Mouse (Mus musculus) CD4-positive, CD25-positive, alpha-beta regulatory T cell, adult 4 months (primary cell): ENCODE results near the gene Tacc2. TPM values are rescaled to one million over a fixed set of nuclear protein-coding genes. Genes with fewer than 3 reads are reported as not detected.
"Not testable (repeated sequence)": the region's sequence is repeated elsewhere in the genome, so short reads cannot be mapped to it uniquely, and the experiment has no call there.

Experiments used
- ATAC-seq: one replicate; pipeline ENCODE4 v1.8.0; 2017
- polyA plus RNA-seq, 2 experiments: library from polyadenylated mRNA; unstranded; fragments of 100-300 nt; shearing (Covaris generic); gene quantifications; one replicate each; pipeline ENCODE4 v1.2.1; 2017

Tacc2 gene
- polyA plus RNA-seq, 2 experiments from 2014 or later, result 6.8 to 7.1 TPM

DNA sequence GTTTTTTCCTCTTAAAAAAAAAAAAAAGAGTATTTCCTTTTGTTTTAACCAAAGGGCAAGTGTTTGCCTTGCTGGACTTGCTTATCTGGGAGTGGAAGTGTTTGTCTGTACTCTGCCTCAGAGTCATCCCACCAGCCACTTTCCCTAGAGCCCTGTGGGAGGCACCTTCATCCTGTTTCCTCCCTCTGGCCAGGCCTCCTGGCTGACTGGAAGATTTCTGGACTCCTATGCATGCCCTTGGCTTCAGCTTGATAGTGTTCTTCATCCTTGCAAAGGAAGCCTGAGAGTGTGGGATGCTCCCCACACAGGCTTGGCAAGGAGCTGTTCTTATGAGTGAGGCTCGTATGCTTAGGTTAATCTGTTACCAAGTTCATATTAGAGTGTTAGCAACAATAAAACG is 77.3 kb downstream of the Tacc2 start:
- ATAC-seq, result no peak

- ATAC-seq, result no peak
These were observed 79.7 kb downstream of the Tacc2 start for GRCm38 (mm10) chr7:130656965-130657364.

DNA sequence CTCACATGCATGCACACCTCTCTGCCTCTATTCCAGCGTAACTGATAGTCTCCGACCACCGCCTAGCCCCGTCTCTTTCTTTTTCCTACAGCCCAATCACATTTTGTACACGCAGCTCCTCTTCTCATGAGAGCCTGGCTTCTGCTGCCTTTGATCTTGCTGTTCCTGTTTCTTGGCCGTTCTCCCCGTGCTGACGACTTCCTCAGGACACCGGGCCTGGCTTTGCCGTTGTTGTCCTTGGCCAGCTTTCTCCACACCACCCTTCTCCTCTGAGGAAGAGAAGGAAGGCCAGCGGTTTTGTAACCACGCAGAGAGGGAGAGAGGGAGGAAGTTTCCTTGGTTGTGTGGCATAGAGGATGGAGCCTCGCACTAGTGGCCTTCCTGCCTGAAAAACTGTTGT is 80.5 kb downstream of the Tacc2 start:
- ATAC-seq, result no peak

DNA sequence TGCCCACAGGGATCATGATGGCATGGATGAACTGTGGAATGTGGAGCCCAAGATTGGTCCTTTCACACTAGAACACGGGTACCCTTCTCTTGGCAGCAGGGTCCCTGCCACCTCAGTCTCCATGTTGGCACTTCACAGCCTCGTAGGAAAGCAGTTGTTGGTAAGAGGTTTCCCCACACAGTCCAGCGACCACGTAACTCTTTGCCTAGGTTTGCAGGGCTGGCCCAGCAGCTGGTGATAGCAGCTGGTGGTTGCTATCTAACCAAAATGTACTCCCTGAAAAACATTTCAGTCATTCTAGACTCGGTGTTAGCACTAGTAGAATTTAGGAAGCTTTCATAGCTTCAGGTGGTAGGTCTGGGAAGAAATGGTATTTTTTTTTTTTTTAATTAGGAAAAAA is 81.9 kb downstream of the Tacc2 start:
- no peak for ATAC-seq

- ATAC-seq, result no peak
These were observed 85.0 kb downstream of the Tacc2 start for GRCm38 (mm10) chr7:130662250-130662649.

- no peak for ATAC-seq
These were observed 85.6 kb downstream of the Tacc2 start for GRCm38 (mm10) chr7:130662869-130663268.

GRCm38 (mm10) chr7:130664037-130664436 is 86.8 kb downstream of the Tacc2 start:
- ATAC-seq, result no peak

GRCm38 (mm10) chr7:130664629-130665028 is 87.4 kb downstream of the Tacc2 start:
- no peak for ATAC-seq

GRCm38 (mm10) chr7:130665358-130665757 is 88.1 kb downstream of the Tacc2 start:
- ATAC-seq, result no peak

- ATAC-seq, result not testable (repeated sequence)
These were observed 90.8 kb downstream of the Tacc2 start for GRCm38 (mm10) chr7:130668013-130668412.

GRCm38 (mm10) chr7:130668729-130669281 is 91.6 kb downstream of the Tacc2 start:
- no peak for ATAC-seq

DNA sequence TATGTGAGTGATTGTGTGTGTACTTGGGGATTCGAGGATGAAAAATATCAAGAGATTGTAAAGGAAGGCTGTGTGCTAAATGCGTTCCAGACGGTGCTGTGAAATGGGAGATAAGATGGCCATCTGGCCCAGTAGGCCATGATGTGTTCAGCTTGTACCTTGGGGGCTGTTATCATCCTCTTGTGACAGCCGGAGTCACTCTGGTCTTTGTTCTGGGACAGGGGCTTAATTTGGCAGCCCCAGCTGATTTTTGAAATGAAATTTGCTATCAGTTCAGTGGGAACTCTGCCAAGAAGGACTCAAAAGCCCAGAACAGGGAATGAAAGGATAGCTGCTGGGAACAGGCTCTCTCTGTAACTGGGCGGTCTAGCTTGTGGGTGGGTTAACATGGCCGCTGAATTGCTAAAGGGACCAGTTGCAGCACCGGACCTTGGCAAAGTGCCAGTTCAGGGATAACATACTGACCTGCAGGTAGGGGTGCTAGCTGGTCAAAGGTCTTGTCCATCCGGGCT is 92.2 kb downstream of the Tacc2 start:
- no peak for ATAC-seq

- no peak for ATAC-seq
These were observed 93.1 kb downstream of the Tacc2 start for GRCm38 (mm10) chr7:130670358-130670757.

- ATAC-seq, result no peak
These were observed 94.1 kb downstream of the Tacc2 start for GRCm38 (mm10) chr7:130671301-130671700.

GRCm38 (mm10) chr7:130673169-130674033 is 96.2 kb downstream of the Tacc2 start:
- no peak for ATAC-seq

DNA sequence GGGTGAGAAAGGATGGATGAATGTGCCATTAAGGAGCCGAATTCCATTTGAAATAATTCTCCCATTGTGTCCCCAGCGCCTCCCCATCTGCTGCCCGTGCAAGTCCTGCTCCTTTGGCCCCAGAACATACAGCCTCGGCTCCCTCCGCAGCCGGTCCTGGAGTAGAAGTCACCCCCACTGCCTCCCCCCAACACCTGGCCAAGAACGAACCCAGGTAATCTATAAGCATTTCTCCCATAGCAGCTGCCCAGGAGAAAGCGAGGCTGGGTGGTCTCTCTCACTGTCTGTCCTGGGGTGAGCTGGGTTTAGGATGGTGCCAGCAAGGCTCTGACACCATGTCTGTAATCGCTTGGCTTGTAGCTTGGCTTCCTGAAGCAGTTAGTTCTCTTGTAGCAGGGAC is 97.3 kb downstream of the Tacc2 start:
- ATAC-seq, result no peak

- ATAC-seq, result no peak
These were observed 99.8 kb downstream of the Tacc2 start for GRCm38 (mm10) chr7:130676885-130677540.

GRCm38 (mm10) chr7:130677541-130678274 is 100.5 kb downstream of the Tacc2 start:
- ATAC-seq, result no peak

GRCm38 (mm10) chr7:130678414-130678813 is 101.2 kb downstream of the Tacc2 start:
- ATAC-seq, result no peak

DNA sequence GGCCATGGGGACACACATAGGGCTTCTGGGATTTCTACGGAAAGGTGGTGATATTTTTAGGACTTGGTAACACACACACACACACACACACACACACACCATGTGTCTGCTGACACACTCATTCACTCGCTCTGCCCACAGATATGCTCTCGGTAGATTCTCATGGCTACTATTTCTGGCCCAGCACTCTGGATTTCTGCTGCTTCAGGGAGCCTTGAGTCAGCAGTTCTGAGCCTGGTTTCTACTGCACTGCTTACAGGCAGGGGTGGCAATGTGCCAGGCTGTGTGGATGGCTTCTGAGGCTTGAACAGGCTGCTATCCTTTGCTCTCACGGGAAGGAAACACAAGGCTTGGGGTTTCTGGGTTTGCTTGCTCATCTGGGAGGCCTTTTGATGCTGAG is 104.6 kb downstream of the Tacc2 start:
- ATAC-seq, result no peak

GRCm38 (mm10) chr7:130688601-130689000 is 111.4 kb downstream of the Tacc2 start:
- ATAC-seq, result no peak

DNA sequence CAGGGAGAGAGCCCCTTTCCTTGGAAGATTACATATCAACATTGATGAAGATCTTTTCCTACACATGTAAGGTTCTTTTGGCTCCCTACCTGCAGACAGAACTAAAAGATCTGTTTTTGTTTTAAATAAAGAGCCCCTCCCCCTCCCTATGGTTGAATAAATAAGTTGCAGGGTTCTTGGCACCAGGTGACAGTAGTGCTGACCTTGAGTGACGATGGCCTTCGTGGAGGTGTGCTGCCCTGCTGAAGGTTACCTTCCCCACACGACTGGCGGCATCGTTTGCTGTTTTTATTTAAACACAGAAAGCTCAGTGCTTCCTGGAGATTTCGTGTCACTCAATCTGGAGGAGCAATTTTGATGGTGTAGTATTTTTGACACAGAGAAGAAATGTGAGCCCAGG is 113.6 kb downstream of the Tacc2 start:
- ATAC-seq, result no peak

DNA sequence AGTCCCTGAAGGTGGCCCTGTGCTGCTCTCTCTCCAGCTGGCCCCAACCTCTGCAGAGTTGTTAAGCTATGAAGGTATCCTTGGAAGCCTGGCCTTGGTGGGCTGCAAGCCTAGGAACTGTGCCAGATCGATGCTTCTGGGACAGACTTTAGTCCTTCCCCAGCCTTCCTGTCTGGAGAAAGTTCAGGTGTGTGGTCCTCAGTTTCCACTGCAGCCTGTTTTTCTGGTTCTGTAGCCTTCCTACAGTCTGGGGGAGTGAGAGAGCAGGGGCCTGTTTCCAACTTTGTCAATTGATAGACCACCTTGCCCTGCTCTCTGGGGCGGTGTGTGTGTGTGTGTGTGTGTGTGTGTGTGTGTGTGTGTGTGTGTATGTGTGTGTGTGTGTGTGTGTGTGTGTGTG is 114.7 kb downstream of the Tacc2 start:
- ATAC-seq, result no peak
